Mouse (Mus musculus) frontal cortex, postnatal 10 days (tissue): ENCODE data around the gene Sorcs2.

ENCODE experiments used
- DNase-seq, 2 experiments: peaks; one replicate each; pipeline ENCODE4 v3.0.0; 2022; ENCODE audit warnings: low spot score in 2 of 2, mixed read lengths in 1 of 2

Sorcs2 gene

DNA sequence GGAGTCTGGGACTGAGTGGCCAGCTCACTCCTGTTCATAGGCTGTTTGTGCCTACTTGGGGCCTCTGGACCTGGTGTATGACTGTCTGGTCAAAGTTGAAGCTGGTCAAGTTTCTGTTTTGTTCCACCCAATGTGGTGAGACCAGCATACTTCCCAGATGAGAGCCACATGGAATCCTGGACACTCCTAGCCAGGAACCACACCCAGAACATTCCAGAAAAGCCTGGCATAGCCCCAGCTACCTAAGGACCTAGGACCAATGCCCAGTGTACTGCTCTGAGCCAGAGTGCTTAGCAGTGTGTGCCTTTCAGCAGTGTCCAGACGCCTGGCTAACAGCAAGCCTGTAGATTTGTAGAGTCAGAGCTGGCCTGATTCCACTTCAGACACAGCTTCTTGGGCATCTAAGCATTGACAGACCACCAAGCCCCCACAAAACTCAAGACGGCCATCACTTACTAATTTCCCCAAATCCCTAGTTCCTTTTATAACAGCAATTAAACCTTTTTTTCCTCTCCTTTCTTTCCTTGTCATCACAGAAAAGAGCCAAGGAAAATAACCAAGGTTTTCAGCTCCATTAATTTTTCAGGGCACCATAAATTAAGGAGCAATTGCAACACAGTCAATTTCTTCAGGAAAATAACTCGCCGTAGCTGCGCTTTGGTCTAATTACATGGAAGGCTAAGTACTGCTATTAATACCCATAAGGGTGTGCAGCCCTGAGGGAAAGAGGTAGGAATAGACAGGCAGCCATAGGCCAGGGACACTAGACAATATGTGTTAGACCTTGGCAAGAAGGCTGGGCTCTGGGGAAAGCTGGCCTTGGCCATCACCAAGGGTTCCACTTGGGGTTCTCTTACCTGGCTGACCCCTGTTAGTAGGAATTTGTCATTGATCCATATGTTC lies 322.5 kb downstream of the Sorcs2 start:
- DNase-seq, result no peak

DNA sequence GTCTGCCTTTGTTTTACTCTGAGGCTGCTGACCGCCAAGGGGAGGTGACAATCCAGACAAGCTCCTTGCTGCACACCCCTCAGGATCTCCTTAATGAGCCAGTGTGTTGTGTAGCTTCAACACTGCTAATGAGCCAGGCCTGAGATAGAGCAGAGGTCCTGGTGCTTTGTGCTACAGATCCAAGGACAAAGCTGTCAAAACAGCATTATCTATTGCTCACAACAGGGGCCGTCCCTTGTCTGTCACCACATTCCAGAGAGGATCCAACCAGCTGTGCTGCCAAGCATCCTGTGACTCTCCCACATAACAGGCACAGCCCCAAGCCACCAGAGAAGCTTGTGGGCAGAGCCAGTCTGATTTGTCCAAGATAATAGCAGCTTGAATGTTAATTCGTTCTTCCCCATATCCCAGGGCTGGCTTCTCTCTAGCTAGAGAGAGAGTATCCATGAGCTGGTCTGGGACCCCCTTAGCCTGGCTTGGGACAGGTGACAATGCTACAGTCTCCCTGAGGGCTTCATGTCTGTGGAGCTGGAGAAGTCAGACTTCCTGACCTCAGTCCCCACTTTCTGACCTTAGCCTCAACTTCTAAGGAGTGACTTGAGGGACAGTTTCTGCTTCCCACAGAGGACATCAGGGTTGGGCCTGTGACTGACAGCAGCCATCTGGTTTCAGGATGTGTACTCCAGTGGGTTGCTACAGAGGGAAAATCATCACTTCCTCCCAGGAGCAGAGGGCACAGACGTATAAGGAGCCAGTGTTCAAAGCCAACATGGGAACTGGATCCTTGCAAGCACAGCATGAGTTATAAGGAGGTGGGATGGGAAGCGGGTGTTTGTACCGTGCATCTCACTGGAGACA lies 328.2 kb downstream of the Sorcs2 start:
- DNase-seq, result no peak

DNA sequence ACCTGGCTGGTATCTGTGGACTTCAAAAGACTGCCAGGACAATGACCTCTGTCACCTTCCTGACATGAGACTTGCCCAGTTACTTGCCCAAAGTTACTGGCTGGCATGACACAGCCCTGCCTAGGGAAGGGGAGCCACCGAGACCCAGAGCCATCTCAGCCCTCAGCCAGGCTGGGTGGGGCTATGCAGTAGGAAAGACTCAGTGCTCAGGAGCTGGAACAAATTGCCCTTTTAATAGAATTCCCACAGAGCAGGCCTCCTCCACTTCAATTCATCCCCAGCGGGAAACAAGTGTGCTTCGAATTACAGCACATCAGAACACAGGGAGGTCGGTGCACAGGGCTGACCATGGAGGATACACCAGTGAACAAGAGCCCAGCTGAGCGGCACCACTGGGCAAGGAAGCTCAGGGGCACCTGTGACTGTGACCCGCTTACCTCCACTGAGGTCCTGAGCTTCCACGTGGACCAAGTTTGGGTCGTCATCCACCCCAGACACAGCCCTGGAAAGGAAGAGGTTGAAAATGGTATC lies 330.2 kb downstream of the Sorcs2 start:
- no peak for DNase-seq

DNA sequence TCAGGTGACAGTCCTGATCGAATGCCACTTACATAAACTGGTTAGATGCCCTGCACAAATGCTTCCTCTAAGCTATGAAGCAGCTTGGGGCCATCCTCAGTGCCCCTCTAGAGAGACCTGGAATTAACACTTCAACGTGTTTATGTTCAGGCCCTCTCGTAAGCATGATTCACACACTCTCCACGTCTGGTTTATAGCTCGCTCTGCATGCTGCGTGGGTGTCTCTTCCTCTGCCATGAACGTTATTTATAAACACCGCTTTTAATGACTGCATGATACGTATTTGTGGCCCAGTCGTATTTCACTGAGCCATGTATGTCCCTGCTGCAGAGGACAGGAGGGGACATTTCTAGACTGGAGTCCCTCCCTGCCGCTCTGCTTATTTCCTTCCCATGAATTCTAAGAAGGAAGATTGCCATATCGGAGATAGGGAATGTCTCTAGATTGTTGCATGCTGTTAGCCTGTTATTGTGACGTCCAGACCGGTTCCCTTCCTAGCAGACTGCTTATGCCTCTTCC lies 340.1 kb downstream of the Sorcs2 start:
- no peak for DNase-seq

DNA sequence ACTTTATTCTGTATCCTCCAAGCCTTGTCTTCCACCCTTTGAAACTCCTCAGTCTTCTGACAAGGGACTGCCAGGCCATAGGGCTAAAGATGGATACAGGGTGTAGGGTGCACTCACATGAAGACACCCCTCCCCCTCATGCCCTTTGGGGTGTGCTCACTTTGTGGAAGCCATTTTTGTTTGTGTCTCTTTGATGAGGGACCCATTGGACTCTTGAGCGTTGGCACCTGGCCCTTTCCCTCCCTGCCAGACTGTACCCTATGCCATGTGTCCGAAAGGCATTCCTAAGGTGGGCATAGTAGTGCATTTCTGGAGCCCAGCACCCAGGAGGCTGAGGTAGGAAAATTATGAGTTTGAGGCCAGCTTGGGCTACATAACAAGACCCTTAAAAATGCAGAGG lies 341.0 kb downstream of the Sorcs2 start:
- DNase-seq, result no peak

DNA sequence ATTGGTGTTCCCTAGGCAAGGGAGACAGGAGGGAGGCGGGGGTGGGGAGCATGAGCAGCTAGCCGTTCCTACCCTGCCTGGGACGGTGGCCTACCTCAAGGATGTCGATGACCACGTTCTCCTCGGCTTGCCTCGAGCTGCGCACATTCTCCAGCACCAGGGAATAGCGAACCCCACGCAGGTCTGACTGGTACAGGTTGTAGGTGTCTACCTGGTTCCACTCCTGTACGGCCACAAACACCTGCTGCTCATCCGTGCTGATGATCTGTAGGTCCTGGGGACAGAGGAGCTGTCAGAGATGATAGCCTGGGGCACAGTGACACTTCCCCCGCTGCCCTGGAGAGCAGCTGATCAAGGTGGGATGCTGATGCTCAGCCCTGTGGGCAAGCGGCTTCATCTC lies 342.1 kb downstream of the Sorcs2 start:
- no peak for DNase-seq

DNA sequence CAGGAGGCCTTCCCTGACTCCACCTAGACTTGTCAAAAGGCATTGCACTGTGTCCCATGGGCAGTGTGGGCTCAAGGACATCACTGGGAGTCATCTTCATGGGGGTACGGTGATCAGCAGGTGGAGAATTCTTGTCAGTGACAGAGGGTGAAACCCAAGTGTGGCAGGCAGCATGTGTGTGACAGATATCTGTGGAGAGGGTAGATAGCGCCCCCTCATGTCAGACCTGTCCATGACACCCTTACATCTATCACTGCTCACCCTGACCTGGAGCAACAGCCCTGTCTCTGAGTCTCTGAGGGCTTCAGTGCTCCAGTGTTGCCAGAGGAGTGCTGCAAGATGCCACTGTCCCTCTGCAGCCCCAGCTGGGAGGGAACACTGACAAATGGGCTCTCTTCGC lies 343.4 kb downstream of the Sorcs2 start:
- no peak for DNase-seq

DNA sequence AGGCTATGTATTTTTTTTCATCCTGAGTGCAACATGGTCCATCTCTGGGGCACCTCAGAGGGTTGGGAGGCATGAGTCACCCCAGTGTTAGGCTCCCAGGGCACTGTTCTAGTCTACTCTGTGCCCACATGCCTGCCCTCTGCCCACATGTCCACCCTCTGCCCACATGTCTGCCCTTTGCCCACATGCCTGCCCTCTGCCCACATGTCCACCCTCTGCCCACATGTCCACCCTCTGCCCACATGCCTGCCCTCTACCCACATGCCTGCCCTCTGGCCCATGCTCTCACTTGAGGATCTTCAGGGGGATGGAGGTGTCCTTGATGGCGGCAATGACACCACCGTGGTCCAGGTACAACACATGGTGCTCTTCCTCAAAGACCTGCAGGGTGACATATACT lies 354.8 kb downstream of the Sorcs2 start:
- no peak for DNase-seq

DNA sequence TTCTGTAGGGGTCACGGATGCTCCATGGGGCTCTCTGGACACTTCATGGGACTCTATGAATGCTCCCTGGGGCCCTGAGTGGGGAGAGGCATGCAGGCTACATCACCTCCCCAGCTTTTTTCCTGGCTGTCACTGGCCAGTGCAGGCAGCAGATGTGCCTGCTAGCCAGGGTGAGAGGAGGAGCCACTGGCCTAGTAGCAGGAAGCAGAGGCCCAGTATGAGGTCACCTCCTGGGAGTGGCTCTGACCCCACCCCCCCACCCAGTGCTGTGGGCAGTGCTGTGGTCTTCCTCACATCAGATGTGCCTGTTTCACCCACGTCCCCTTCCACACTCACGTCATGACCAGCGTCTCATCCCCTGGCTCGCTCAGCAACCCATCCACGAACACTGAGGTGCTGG lies 356.2 kb downstream of the Sorcs2 start:
- DNase-seq, result no peak

DNA sequence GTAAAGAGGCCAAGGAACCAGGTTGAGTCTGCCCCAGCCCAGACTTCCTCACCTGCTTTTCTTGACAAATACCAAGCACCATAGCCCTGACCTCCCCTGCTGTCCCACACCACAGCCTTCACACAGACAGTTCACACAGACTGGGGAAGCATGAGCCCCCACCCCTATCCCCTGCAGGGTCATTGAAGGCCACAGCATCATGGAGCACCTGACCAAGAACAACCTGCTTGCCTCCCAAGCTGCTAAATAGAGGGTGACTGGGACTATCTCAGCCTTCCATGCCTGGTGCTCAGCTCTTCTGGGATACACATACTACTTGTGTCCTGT lies 356.7 kb downstream of the Sorcs2 start:
- no peak for DNase-seq

DNA sequence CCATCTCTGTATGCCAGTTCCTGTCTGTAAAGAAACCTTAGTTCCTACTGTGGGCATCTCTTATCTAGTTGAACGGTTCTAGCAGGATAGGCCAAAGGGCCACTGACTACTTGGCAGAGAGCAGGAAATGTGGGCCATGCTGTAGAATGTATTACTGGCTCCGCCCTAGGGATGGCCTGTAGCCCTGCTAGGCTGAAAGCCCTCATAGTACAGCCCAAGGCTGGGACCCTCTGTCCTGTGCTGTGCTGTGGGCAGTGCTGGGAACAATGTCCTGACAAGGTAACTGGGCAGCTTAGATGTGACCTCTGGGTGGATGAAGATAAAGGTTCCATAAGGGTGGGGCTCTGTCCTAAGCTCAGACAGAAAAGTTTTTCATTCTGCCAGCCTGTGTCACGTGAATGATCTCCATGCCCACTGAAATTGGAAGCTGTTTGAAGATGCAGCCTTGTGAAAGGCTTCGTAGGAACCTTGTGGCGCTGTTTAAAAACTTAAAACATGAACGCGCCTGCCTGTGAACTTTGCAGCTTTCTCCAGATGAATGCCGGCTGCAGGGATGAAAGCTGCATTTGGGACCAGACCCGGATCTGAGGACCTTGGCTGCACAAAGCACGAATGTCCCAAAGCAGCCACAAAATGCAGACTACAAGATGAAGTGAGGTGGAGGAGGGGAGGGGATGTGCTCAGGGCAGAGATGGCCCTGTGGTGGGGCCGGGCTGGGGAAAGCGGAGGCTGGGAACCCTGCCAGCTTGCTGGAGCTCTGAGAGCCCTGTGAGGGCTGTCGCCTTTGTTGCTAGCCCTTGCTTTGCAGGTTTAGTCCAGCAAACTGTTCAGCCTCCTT lies 357.3 kb downstream of the Sorcs2 start:
- peak in 1 of 2 experiments; percentile 42 for DNase-seq

DNA sequence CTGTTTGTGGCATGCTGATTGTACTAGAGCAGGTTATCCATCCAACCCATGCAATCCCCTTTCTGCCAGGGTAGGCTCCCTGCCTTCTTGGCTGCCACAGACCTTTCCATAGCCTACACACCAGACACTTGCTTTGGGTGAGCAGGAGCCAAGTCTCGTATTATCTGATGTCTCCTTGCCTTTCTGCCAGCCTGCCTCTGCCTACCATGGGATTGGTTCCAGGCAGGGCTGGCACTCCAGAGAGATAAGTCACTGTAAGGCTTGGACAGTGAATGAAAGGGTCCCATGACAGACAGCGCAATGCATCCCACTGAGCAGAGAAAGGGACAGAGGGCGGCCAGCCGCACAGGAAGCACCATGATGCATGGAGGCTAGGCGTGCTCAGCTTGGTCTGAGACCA lies 358.3 kb downstream of the Sorcs2 start:
- DNase-seq, result no peak

DNA sequence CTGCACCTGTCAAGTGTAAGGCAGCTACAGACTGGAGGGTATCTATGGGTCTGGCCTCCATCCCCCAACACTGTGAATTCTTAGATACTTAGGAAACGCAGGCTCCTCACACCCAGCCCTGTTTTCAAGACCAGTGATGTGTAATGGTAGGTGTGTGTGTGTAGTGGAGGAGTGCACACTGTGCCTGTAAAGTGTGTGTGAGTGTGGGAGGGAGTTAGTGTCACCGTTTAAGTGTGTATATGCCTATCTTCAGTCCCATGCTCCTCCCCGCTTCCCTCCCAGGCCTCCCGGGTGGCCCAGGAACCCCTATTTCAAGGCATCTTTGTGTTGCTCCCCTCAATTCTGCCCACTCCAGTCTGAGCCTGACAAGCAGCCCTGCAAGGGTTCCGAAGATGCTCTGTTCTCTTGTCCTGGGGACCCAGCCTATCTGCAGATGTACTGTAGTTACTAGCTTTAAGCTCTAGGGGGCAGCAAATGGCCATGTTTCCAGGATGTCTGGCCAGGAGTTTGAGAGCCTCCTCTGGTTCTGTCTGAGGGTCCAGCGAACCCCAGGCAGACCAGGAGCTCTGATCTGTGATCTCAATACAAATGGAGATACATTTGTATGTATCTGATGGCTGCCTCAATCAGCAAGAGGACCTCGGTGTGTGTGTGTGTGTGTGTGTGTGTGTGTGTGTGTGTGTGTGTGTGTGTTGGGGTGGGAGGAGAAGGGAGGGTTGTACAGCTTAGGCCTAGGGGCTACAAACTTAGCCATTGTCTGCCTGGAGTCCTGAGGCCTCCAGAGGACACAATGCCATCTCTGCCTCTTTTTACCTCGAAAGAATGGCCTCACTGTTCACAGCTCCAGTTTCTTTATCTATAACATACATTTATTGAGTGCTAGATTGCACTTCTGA lies 364.2 kb downstream of the Sorcs2 start:
- peak in 1 of 2 experiments; percentile 29 for DNase-seq

DNA sequence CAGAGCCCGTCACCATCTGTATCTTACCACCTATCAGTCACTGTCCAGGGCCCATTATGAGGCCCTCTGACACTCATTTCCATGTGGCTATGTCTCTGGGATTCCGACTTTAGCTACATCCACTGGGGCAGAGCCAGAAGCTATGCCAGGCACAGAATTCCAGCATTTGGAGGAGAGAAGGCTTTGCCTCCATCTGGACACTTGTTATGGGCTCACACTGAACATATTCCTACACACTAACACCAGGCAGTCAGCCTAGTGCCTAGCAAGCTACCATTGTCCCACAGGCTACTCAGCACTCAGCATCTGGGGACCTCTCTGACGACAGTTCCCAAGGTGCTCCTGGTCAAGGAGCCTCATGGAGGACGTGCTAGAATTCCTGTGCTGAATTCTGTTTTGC lies 372.9 kb downstream of the Sorcs2 start:
- DNase-seq, result no peak

DNA sequence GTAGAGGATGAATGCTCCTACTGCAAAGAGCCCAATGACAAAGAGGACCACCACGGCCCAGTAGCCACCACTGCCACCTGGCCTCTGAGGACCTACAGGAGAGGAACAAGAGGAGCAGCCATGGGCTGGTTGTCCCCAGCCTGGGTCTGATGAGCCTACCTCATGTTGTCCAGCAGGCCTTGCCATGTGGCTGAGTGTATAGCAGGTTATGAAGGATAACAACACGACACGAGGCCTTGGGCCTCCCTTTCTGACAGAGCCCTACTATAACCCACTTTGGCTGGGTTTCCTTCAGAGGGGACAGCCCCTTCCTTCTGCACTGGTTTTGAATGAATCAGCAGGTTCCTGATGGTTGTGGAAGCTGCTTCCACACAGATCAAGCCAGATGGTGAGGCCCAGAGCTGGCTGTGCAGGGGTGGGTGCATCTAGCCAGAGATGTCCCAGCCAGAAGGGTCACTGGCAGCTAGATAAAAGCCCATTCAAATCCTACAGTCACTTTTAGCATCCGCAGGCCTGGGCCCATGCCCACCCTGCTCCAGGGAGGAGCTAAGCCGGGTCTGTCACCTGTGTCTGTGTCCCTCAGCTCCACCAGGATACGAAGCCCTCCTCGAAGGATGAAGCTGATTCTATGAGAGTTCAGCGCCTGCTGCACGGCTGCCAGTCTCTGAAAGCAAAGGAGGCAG lies 373.8 kb downstream of the Sorcs2 start:
- DNase-seq, result no peak

DNA sequence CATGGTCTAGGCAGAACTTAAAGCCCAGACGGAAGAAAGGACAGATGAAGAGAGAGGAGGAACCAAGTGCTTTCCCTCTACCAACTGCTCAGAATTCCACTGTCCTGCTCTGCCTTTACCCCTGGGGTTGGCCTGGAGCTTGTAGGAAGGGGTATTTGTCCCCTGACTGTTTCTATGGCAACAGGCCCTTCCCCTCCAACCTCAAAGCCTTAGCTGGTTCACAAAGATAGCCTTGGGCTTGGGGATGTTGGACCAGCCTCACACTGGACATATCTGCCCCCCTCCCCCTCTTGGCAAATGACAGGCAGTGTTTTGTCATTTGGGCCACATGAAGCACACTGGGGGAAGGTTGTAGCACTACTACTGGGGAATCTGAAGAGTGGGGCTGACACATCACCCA lies 375.6 kb downstream of the Sorcs2 start:
- no peak for DNase-seq

DNA sequence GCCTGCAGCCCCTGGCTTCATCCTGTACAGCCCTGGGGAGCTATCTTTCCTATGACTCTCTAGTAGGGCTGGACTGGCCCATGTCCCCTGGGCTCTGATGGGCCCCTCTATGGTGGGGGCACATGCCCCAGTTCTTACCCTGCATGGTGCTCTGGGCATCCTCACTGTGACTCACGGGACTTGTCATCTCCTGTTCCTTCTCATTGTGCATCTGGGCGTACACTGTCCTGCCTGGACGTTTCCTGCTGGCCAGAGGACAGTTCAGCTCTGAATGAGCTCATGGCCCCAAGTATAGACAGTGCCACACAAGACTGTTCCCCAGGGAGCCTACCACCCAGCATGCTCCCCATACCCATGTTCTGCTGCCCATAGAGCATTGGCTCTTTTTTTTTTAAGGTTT lies 376.8 kb downstream of the Sorcs2 start:
- DNase-seq, result no peak

DNA sequence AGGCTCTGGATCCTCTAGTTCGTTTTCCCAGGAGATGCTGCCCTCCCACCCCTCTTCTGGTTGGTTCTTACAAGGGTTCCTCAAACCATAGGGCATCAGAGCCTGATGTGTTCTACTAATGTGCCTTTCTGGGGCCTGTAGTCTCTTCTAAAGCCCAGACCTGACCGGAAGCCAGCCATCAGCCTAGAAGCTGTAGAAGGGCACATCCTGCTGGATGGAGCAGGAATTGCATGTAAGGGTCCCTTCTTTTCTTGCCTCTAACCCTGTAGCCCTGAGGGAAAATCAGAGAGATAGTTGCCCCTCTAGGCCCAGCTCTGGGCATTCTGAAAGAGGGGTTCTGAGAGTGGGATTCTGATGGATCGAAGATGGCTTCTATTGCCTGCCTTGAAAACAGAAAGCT lies 379.6 kb downstream of the Sorcs2 start:
- DNase-seq, result no peak

DNA sequence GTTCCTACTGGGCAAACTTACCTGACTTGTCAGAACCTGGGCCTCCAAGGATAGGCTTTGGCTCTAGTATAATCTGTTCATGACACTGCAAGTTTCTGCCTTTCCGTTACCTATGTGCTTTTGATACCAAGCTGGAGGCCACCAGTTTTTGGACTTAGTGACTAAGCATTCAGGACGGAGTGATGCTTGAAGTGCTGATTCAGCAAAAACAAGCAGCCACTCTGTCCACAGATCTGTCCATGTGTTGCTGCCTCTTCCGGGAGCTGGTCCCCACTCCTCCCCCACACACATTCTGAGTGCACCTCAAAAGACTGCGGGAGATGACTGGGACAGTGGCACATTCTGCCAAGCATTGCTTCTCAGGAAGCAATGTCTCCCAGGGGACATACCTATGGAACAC lies 388.5 kb downstream of the Sorcs2 start:
- no peak for DNase-seq

DNA sequence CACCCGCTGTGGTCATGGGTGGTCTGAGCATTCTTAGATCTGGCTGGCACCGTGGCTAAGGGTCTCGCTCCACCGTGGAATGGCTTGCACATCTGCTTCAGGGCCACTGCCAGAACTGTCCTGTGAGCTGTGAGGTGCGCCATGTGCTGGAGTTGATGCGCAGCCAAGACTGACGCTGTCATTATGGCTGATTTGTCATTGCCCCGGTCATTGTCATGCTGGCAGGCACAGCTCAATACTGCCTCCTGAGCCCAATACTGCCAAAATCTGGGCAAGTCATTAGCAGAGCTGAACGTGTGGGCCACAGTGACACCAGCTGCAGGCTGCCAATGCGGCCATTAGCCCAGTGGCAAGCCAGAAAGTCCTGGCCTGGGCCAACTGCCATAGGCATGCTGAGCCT lies 390.3 kb downstream of the Sorcs2 start:
- no peak for DNase-seq
